Mouse (Mus musculus): ENCODE data around the gene Eif4e1b. TPM values are rescaled to one million over a fixed set of nuclear protein-coding genes. Genes with fewer than 3 reads are reported as not detected.

Eif4e1b gene
- total RNA-seq, 1 experiment from 2014 or later, result not detected

GRCm38 (mm10) chr13:54837471-54837889, 53.7 kb downstream of the Eif4e1b start:
- no peak for ATAC-seq (replicated peaks; ENCODE audit: low read depth, poor library complexity, severe bottlenecking)

Other genes with a start within 250 kb of the Eif4e1b start
- 16.2 and 28.2 TPM in 2 replicates for gene 4833439L19Rik, start 218.6 kb upstream of the Eif4e1b start, total RNA-seq (2017)
- gene Arl10, start 209.0 kb upstream of the Eif4e1b start, total RNA-seq (2017), result 7.9 and 13.7 TPM in 2 replicates
- gene Nop16, start 193.9 kb upstream of the Eif4e1b start, total RNA-seq (2017), result 51.0 and 70.5 TPM in 2 replicates
- 45.8 and 52.8 TPM in 2 replicates for gene Higd2a, start 193.8 kb upstream of the Eif4e1b start, total RNA-seq (2017)
- 13.4 and 23.5 TPM in 2 replicates for gene Cltb, start 172.7 kb upstream of the Eif4e1b start, total RNA-seq (2017)
- 35.5 and 63.5 TPM in 2 replicates for gene Faf2, start 162.2 kb upstream of the Eif4e1b start, total RNA-seq (2017)
- gene Rnf44, start 90.1 kb upstream of the Eif4e1b start, total RNA-seq (2017), result 25.4 and 27.6 TPM in 2 replicates
- gene Cdhr2, start 82.5 kb upstream of the Eif4e1b start, total RNA-seq (2017), result not detected in 2 replicates
- gene Gprin1, start 34.1 kb upstream of the Eif4e1b start, total RNA-seq (2017), result not detected in 2 replicates
- not detected in 2 replicates for gene Sncb, start 17.4 kb upstream of the Eif4e1b start, total RNA-seq (2017)
- gene Tspan17, start 5.4 kb downstream of the Eif4e1b start, total RNA-seq (2017), result 0.82 TPM in 1 of 2 replicates, not detected in the other
- 0.58 and 6.3 TPM in 2 replicates for gene Unc5a, start 165.4 kb downstream of the Eif4e1b start, total RNA-seq (2017)
- gene Hk3, start 237.4 kb downstream of the Eif4e1b start, total RNA-seq (2017), result 42.4 and 54.0 TPM in 2 replicates

Measured in common myeloid progenitor, adult 5-6 weeks (primary cell).